ENCODE assay signal across 26 mouse cellular contexts in genomic region chr13:73269891-73270290, GRCm38 (mm10). TPM values are rescaled to one million over a fixed set of nuclear protein-coding genes. Genes with fewer than 3 reads are reported as not detected.
DNase-seq lines count a peak whose midpoint lies in the region; ATAC-seq and TF ChIP-seq lines count a peak whose summit lies in the region.
"Had no signal": no experiment of that assay in that cellular context is flagged by ENCODE, and none has a peak within 500 bp of the region (broad histone marks: within the 10 kb centered on the region; RNA-seq: fewer than 3 reads in every experiment).

No protein-coding gene starts in this region.

- H3K36me3 ChIP-seq in heart, adult 2 months (ENCODE audit: control insufficient read depth, insufficient read depth, low read length) = no peaks in the 10 kb centered on the region
- peaks cover 27% of the 10 kb centered on the region for H3K36me3 ChIP-seq in heart, embryonic 13.5 days
- peaks cover 21% of the 10 kb centered on the region; the same call in 1 of the 2 replicates for H3K36me3 ChIP-seq in heart, postnatal 0 days (replicated peaks; ENCODE audit: control insufficient read depth, insufficient read depth, low read length)
- no peaks in the 10 kb centered on the region for H3K36me3 ChIP-seq in embryonic facial prominence, embryonic 10.5 days (replicated peaks)
- H3K36me3 ChIP-seq: embryonic facial prominence, embryonic 15.5 days; forebrain, embryonic 10.5 days; G1E; hindbrain, embryonic 12.5 days had no signal

- peak overlapping the region; percentile 86 for H3K27ac ChIP-seq in heart, adult 2 months
- peak overlapping the region; percentile 77 for H3K27ac ChIP-seq in heart, embryonic 13.5 days (replicated peaks)
- H3K27ac ChIP-seq in heart, postnatal 0 days (ENCODE audit: low read depth) = peak overlapping the region; percentile 88
- no peak overlapping the region for H3K27ac ChIP-seq in embryonic facial prominence, embryonic 10.5 days (replicated peaks)
- H3K27ac ChIP-seq: embryonic facial prominence, embryonic 15.5 days; forebrain, embryonic 10.5 days; gastrocnemius, adult 2 months; hindbrain, embryonic 12.5 days had no signal

- H3K4me1 ChIP-seq in heart, adult 2 months (ENCODE audit: control insufficient read depth, insufficient read depth, low read length) = no peaks in the 10 kb centered on the region; the same call in 1 of the 2 replicates
- peaks cover 97% of the 10 kb centered on the region for H3K4me1 ChIP-seq in heart, embryonic 13.5 days
- H3K4me1 ChIP-seq in heart, postnatal 0 days (ENCODE audit: control insufficient read depth, insufficient read depth) = peaks cover 40% of the 10 kb centered on the region
- H3K4me1 ChIP-seq in embryonic facial prominence, embryonic 10.5 days = peaks cover 45% of the 10 kb centered on the region

- intact Hi-C loops in heart, adult 2 months (cut with DNase I) = no loop called here
- intact Hi-C loops in heart, postnatal 36 days (cut with DNase I) = no loop called here

- TF ChIP-seq POLR2A in heart, adult 2 months (IDR thresholded peaks at IDR 0.05; ENCODE audit: insufficient read depth, low read depth, low read length) = no peak

- H3K4me3 ChIP-seq in heart, adult 2 months = no peak overlapping the region
- H3K4me3 ChIP-seq in heart, embryonic 13.5 days = no peak overlapping the region
- no peak overlapping the region for H3K4me3 ChIP-seq in heart, postnatal 0 days (ENCODE audit: low read depth, low read length)
- H3K4me3 ChIP-seq in embryonic facial prominence, embryonic 10.5 days = no peak overlapping the region
- H3K4me3 ChIP-seq: embryonic facial prominence, embryonic 15.5 days; erythroblast, embryonic 14.5 days; forebrain, embryonic 10.5 days; gastrocnemius, adult 2 months; hindbrain, embryonic 12.5 days had no signal

- 16% methylated on average over 3 of the region's 3 CpGs for WGBS in heart, adult 2 months
- 34% methylated on average over 3 of the region's 3 CpGs for WGBS in heart, embryonic 13.5 days
- 21% methylated on average over 3 of the region's 3 CpGs for WGBS in heart, postnatal 0 days
- WGBS in embryonic facial prominence, embryonic 10.5 days = 15% methylated on average over 3 of the region's 3 CpGs

- no peaks in the 10 kb centered on the region for H3K9me3 ChIP-seq in heart, embryonic 13.5 days
- H3K9me3 ChIP-seq in heart, postnatal 0 days (replicated peaks; ENCODE audit: control insufficient read depth, low read length) = no peaks in the 10 kb centered on the region
- H3K9me3 ChIP-seq in embryonic facial prominence, embryonic 10.5 days = no peaks in the 10 kb centered on the region
- H3K9me3 ChIP-seq: embryonic facial prominence, embryonic 15.5 days; forebrain, embryonic 10.5 days; hindbrain, embryonic 12.5 days had no signal

- no peak overlapping the region for H3K9ac ChIP-seq in heart, adult 2 months (ENCODE audit: low read depth, low read length)
- H3K9ac ChIP-seq in heart, embryonic 13.5 days = peak overlapping the region; percentile 83
- no peak overlapping the region for H3K9ac ChIP-seq in heart, postnatal 0 days (replicated peaks; ENCODE audit: low read depth, low read length)
- H3K9ac ChIP-seq: embryonic facial prominence, embryonic 15.5 days; hindbrain, embryonic 12.5 days had no signal

- no peak for TF ChIP-seq EP300 in heart, adult 2 months (IDR thresholded peaks at IDR 0.05; ENCODE audit: insufficient read depth, low read depth, low read length)
- TF ChIP-seq EP300 in heart, postnatal 0 days (IDR thresholded peaks at IDR 0.05; ENCODE audit: low read depth) = no peak

- peaks cover 4% of the 10 kb centered on the region for H3K27me3 ChIP-seq in heart, adult 2 months (ENCODE audit: control insufficient read depth, insufficient read depth, low read length)
- H3K27me3 ChIP-seq in heart, embryonic 13.5 days (replicated peaks) = peaks cover 99% of the 10 kb centered on the region
- peaks cover 55% of the 10 kb centered on the region for H3K27me3 ChIP-seq in heart, postnatal 0 days (ENCODE audit: control insufficient read depth, insufficient read depth, low read length)
- peaks cover 100% of the 10 kb centered on the region for H3K27me3 ChIP-seq in embryonic facial prominence, embryonic 10.5 days (replicated peaks; ENCODE audit: low read depth, poor library complexity, severe bottlenecking)

- H3K79me2 ChIP-seq in heart, adult 2 months (replicated peaks; ENCODE audit: control insufficient read depth, insufficient read depth, low read length) = no peaks in the 10 kb centered on the region

- ATAC-seq in heart, embryonic 13.5 days (ENCODE audit: extremely low read depth, insufficient number of reproducible peaks, low FRiP score, low TSS enrichment) = no peak
- no peak for ATAC-seq in heart, postnatal 0 days (ENCODE audit: insufficient read depth, low read depth)
- ATAC-seq: CD4-positive, CD25-positive, alpha-beta regulatory T cell, adult 4 months; forebrain, embryonic 14.5 days; hindbrain, embryonic 16.5 days; inflammation-experienced regulatory T-cells, adult 6 months; intestine, postnatal 0 days had no signal

- TF ChIP-seq CTCF in heart, adult 2 months (IDR thresholded peaks at IDR 0.05) = no peak
- TF ChIP-seq CTCF in heart, postnatal 0 days (IDR thresholded peaks at IDR 0.05; ENCODE audit: low read depth) = no peak

- DNase-seq in heart, adult 2 months = no peak
- no peak for DNase-seq in heart, adult 11 months
- DNase-seq in heart, postnatal 36 days = no peak
- no peak for DNase-seq in heart, postnatal 0 days (ENCODE audit: low spot score)
- DNase-seq in heart, adult 8-10 months (ENCODE audit: low spot score) = no peak
- DNase-seq in embryonic facial prominence, embryonic 10.5 days (ENCODE audit: low spot score) = peak; percentile 22
- DNase-seq: adrenal gland, adult 8-10 months; adrenal gland, postnatal 36 days; B cell, adult 2 months; cerebellum, adult 2 months; cerebellum, postnatal 10 days; gastrocnemius, adult 2 months; gastrocnemius, postnatal 25 days; kidney, adult 8-10 months had no signal

- H3K4me2 ChIP-seq in heart, embryonic 13.5 days = peak overlapping the region; percentile 74; the same call in 1 of the 2 replicates
- no peak overlapping the region for H3K4me2 ChIP-seq in heart, postnatal 0 days (ENCODE audit: low read depth, low read length)
- H3K4me2 ChIP-seq: embryonic facial prominence, embryonic 15.5 days had no signal

RNA-seq across cellular contexts. Expression of gene Irx4, which starts 9.6 kb away (rescaled TPM):
- 10 to 100 TPM; 26.5 to 30.9 TPM for total RNA-seq in heart, adult 2 months (2021)
- polyA plus RNA-seq in heart, adult 2 months (2012; rRNA removed) = 15.6 and 19.8 TPM in 2 replicates
- polyA plus RNA-seq in heart, embryonic 13.5 days (2015; fragmentation: Nextera tagmentation; extraction: Ambion mirVana) = 45.9 and 50.1 TPM in 2 replicates
- 10 to 100 TPM; 20.8 to 31.9 TPM for total RNA-seq in heart, postnatal 36 days (2021)
- 64.0 and 85.4 TPM in 2 replicates for total RNA-seq in heart, postnatal 0 days (2014; rRNA removed; ENCODE audit: low replicate concordance)
- 43.4 and 54.9 TPM in 2 replicates for polyA plus RNA-seq in heart, postnatal 0 days (2015; fragmentation: Nextera tagmentation; extraction: Ambion mirVana)
- 10 to 100 TPM; 27.8 to 34.9 (median 32.4) TPM for total RNA-seq in heart, adult 8-10 months (2022)
- 3.8 and 4.1 TPM in 2 replicates for polyA plus RNA-seq in embryonic facial prominence, embryonic 10.5 days (2016; fragmentation: Nextera tagmentation; extraction: Ambion mirVana)
- total RNA-seq: adrenal gland, postnatal 36 days; G1E; gastrocnemius, adult 2 months; gastrocnemius, postnatal 25 days; granulocyte monocyte progenitor cell, adult 5-6 weeks had no signal
- polyA plus RNA-seq: CD4-positive, CD25-positive, alpha-beta regulatory T cell, adult 4 months; erythroblast, embryonic 14.5 days; G1E; inflammation-experienced regulatory T-cells, adult 6 months had no signal

RNA-seq across cellular contexts. Expression of gene Mrpl36, which starts 58.4 kb away (rescaled TPM):
- total RNA-seq in heart, adult 2 months (2021) = 10 to 100 TPM; 53.3 to 57.8 TPM
- polyA plus RNA-seq in heart, adult 2 months (2012; rRNA removed) = 75.4 and 81.8 TPM in 2 replicates
- polyA plus RNA-seq in heart, embryonic 13.5 days (2015; fragmentation: Nextera tagmentation; extraction: Ambion mirVana) = 152 and 174 TPM in 2 replicates
- 10 to 100 TPM; 50.3 to 54.0 TPM for total RNA-seq in heart, postnatal 36 days (2021)
- 62.9 and 102 TPM in 2 replicates for total RNA-seq in heart, postnatal 0 days (2014; rRNA removed; ENCODE audit: low replicate concordance)
- 130 and 135 TPM in 2 replicates for polyA plus RNA-seq in heart, postnatal 0 days (2015; fragmentation: Nextera tagmentation; extraction: Ambion mirVana)
- 10 to 100 TPM; 55.1 to 69.7 (median 59.7) TPM for total RNA-seq in heart, adult 8-10 months (2022)
- polyA plus RNA-seq in embryonic facial prominence, embryonic 10.5 days (2016; fragmentation: Nextera tagmentation; extraction: Ambion mirVana) = 135 and 140 TPM in 2 replicates

RNA-seq across cellular contexts. Expression of gene Ndufs6, which starts 58.5 kb away (rescaled TPM):
- 1,000 to 10,000 TPM; 1,124 to 1,284 TPM for total RNA-seq in heart, adult 2 months (2021)
- polyA plus RNA-seq in heart, adult 2 months (2012; rRNA removed) = 494 and 621 TPM in 2 replicates
- polyA plus RNA-seq in heart, embryonic 13.5 days (2015; fragmentation: Nextera tagmentation; extraction: Ambion mirVana) = 642 and 746 TPM in 2 replicates
- 1,000 to 10,000 TPM; 1,205 to 1,240 TPM for total RNA-seq in heart, postnatal 36 days (2021)
- 333 and 427 TPM in 2 replicates for total RNA-seq in heart, postnatal 0 days (2014; rRNA removed; ENCODE audit: low replicate concordance)
- 1,466 and 1,522 TPM in 2 replicates for polyA plus RNA-seq in heart, postnatal 0 days (2015; fragmentation: Nextera tagmentation; extraction: Ambion mirVana)
- 1,000 to 10,000 TPM; 1,175 to 1,391 (median 1,278) TPM for total RNA-seq in heart, adult 8-10 months (2022)
- polyA plus RNA-seq in embryonic facial prominence, embryonic 10.5 days (2016; fragmentation: Nextera tagmentation; extraction: Ambion mirVana) = 401 and 406 TPM in 2 replicates
